Mouse (Mus musculus): ENCODE measurements at regions not wholly inside any gene's neighbourhood (a gene's known extent, or its start where the extent isn't known, plus 50 kb on each side); places are given as distances from the start of the nearest gene placed in this dataset.
"Not testable (repeated sequence)": the region's sequence is repeated elsewhere in the genome, so short reads cannot be mapped to it uniquely, and the experiment has no call there.

GRCm38 (mm10) chr4:23787417-23788204 is 708.6 kb upstream of the Mms22l start:
- no peak for DNase-seq (ENCODE audit: low spot score)

GRCm38 (mm10) chr4:23823516-23823915 is 672.7 kb upstream of the Mms22l start:
- no peak for DNase-seq (ENCODE audit: low spot score)

GRCm38 (mm10) chr4:23826885-23827284 is 669.4 kb upstream of the Mms22l start:
- DNase-seq (ENCODE audit: low spot score): peak; percentile 33

GRCm38 (mm10) chr4:23832385-23833164 is 663.7 kb upstream of the Mms22l start:
- DNase-seq (ENCODE audit: low spot score): no peak

GRCm38 (mm10) chr4:23843609-23844287 is 652.5 kb upstream of the Mms22l start:
- DNase-seq (ENCODE audit: low spot score): no peak

- DNase-seq (ENCODE audit: low spot score): no peak
These were observed 651.8 kb upstream of the Mms22l start for GRCm38 (mm10) chr4:23844288-23844971.

GRCm38 (mm10) chr4:23845263-23845662 is 651.0 kb upstream of the Mms22l start:
- no peak for DNase-seq (ENCODE audit: low spot score)

GRCm38 (mm10) chr4:23850640-23851039 is 645.6 kb upstream of the Mms22l start:
- no peak for DNase-seq (ENCODE audit: low spot score)

GRCm38 (mm10) chr4:23862437-23862836 is 633.8 kb upstream of the Mms22l start:
- no peak for DNase-seq (ENCODE audit: low spot score)

GRCm38 (mm10) chr4:23880007-23880406 is 616.2 kb upstream of the Mms22l start:
- DNase-seq (ENCODE audit: low spot score): no peak

- DNase-seq (ENCODE audit: low spot score): no peak
These were observed 582.9 kb upstream of the Mms22l start for GRCm38 (mm10) chr4:23913396-23913795.

GRCm38 (mm10) chr4:23913822-23914221 is 582.4 kb upstream of the Mms22l start:
- no peak for DNase-seq (ENCODE audit: low spot score)

GRCm38 (mm10) chr4:23914423-23914822 is 581.8 kb upstream of the Mms22l start:
- DNase-seq (ENCODE audit: low spot score): no peak

GRCm38 (mm10) chr4:23921520-23921919 is 574.7 kb upstream of the Mms22l start:
- no peak for DNase-seq (ENCODE audit: low spot score)

GRCm38 (mm10) chr4:23954140-23954539 is 542.1 kb upstream of the Mms22l start:
- DNase-seq (ENCODE audit: low spot score): no peak

- DNase-seq (ENCODE audit: low spot score): not testable (repeated sequence)
These were observed 514.1 kb upstream of the Mms22l start for GRCm38 (mm10) chr4:23982193-23982592.

- no peak for DNase-seq (ENCODE audit: low spot score)
These were observed 513.3 kb upstream of the Mms22l start for GRCm38 (mm10) chr4:23982790-23983451.

- DNase-seq (ENCODE audit: low spot score): no peak
These were observed 512.8 kb upstream of the Mms22l start for GRCm38 (mm10) chr4:23983452-23983805.

- no peak for DNase-seq (ENCODE audit: low spot score)
These were observed 512.2 kb upstream of the Mms22l start for GRCm38 (mm10) chr4:23984005-23984404.

GRCm38 (mm10) chr4:23985956-23986355 is 510.3 kb upstream of the Mms22l start:
- DNase-seq (ENCODE audit: low spot score): no peak

GRCm38 (mm10) chr4:23993823-23994222 is 502.4 kb upstream of the Mms22l start:
- DNase-seq (ENCODE audit: low spot score): no peak

Data from testis, postnatal 14 days (tissue).